Mouse (Mus musculus) C2C12 (cell line): ENCODE measurements around the gene Foxo1.

ENCODE experiments used
- CEBPB ChIP-seq: IDR thresholded peaks from one replicate; pipeline ENCODE4 v1.6.1; 2011; ENCODE audit warnings: low read depth, mild to moderate bottlenecking, control low read depth, moderate library complexity
- CTCF ChIP-seq: IDR thresholded peaks from one replicate; pipeline ENCODE4 v1.5.1; 2011; ENCODE audit not compliant: control insufficient read depth, insufficient read depth, insufficient read length
- FOSL1 ChIP-seq: IDR thresholded peaks from one replicate; pipeline ENCODE4 v1.8.0; 2011; ENCODE audit warnings: mild to moderate bottlenecking, low read length; ENCODE audit not compliant: poor library complexity, insufficient read depth, severe bottlenecking
- MAX ChIP-seq: IDR thresholded peaks from one replicate; pipeline ENCODE4 v1.6.1; 2011; ENCODE audit warnings: mild to moderate bottlenecking, control low read depth
- MYOD1 ChIP-seq: IDR thresholded peaks from one replicate; pipeline ENCODE4 v1.6.1; 2011; ENCODE audit warnings: low read depth; ENCODE audit not compliant: control insufficient read depth, insufficient read length
- MYOG ChIP-seq: IDR thresholded peaks from one replicate; pipeline ENCODE4 v1.6.1; 2011; ENCODE audit not compliant: control insufficient read depth, insufficient read length; ENCODE audit errors: extremely low read depth
- USF1 ChIP-seq: IDR thresholded peaks from one replicate; pipeline ENCODE4 v1.6.1; 2011; ENCODE audit warnings: low read depth, mild to moderate bottlenecking, control low read depth, moderate library complexity

- TF ChIP-seq CTCF, result no peak
- no peak for TF ChIP-seq MAX
- no peak for TF ChIP-seq MYOG
- no peak for TF ChIP-seq CEBPB
- TF ChIP-seq USF1, result no peak
- no peak for TF ChIP-seq MYOD1
- TF ChIP-seq FOSL1, result no peak
Observed at GRCm38 (mm10) chr3:52345881-52346280, 77.7 kb downstream of the Foxo1 start.
